Mouse (Mus musculus) layer of hippocampus, adult 9-10 months (tissue): ENCODE measurements at regions not wholly inside any gene's neighbourhood (a gene's known extent, or its start where the extent isn't known, plus 50 kb on each side); places are given as distances from the start of the nearest gene placed in this dataset.

ENCODE experiments used
- DNase-seq: peaks from one replicate; pipeline ENCODE4 v3.0.0; 2022; ENCODE audit warnings: low spot score

GRCm38 (mm10) chr5:19130639-19131038 lies 96.2 kb upstream of the Magi2 start:
- no peak for DNase-seq

DNA sequence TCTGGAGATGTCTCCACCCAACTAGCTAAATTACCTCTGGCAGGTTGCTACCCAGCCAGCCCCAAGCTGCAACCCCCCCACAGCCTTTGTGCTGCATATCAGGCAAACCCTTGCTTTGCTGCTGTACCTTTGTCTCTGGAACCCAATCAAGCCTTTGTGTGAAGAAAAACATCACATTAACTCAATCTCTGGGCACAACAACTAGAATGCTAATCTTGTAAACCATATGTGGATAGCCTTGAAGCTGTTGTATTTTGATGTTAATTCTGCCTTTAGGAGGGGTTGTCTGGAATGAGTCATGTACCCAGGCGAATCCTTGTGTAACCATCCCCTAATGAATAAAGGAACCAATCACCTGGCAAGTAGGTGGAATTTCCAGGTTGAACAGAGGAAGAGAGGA lies 72.3 kb upstream of the Magi2 start:
- no peak for DNase-seq

- peak; percentile 29 for DNase-seq
These were observed 68.6 kb upstream of the Magi2 start for GRCm38 (mm10) chr5:19158191-19158590.

DNA sequence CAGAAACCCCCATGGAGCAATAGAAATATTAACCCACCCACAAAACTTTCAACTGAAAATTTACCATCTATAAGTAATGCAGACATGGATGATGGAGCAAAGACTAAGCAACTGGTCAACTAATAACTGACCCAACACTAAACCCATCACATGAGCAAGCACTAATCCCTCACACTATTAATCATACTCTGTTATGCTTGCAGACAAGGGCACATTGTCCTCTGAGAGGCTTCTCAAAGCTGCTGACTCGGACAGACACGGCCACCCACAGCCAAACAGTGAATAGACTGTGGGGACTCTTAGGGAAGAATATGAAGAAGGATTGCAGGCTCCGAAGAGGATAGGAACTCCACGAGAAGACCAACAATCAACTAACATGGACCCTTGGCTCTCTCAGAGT lies 66.6 kb upstream of the Magi2 start:
- DNase-seq, result no peak
